Mouse (Mus musculus): ENCODE data around the gene Cngb1. TPM values are rescaled to one million over a fixed set of nuclear protein-coding genes. Genes with fewer than 3 reads are reported as not detected.

Cngb1 gene
- polyA plus RNA-seq (2014; fragmentation: Nextera tagmentation; extraction: Ambion mirVana): 0.47 and 0.59 TPM in 2 replicates

DNA sequence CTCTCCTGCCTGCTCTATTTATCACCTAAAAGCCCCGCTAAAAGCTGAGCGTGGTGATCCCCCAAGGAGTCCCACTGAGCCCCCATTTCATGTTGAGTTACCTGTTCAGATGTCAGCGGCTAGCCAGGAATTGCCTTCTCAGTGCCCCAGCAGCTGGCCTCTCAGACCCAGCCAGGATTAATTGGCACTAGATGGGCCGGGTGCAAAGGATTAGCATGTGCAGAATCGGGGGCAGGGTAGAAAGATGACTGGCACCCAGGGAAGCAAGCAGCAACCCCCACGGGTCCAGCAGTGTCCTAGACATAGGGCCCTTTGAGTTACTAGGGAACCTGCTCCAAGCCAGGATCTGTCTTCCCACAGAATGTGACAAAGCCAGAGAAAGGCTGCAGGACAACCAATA, at the start of gene Cngb1:
Cngb1 (minus strand) TSS at position 155 of the 400 bp plus-strand sequence.
- Histone ChIP-seq H3K9me3 (ENCODE audit: control insufficient read depth, low read length) (no peaks in the 10 kb centered on the region), H3K27me3 (ENCODE audit: control insufficient read depth, insufficient read depth, low read length) (no peaks in the 10 kb centered on the region), H3K4me1 (ENCODE audit: control insufficient read depth, insufficient read depth, low read length) (peaks cover 13% of the 10 kb centered on the region), H3K4me3 (replicated peaks; ENCODE audit: low read depth, low read length) (no peak within 1 kb of the TSS), H3K9ac (replicated peaks; ENCODE audit: low read length) (no peak within 1 kb of the TSS), H3K27ac (replicated peaks; ENCODE audit: low read depth, low read length) (no peak within 1 kb of the TSS), H3K4me2 (ENCODE audit: low read length) (no peak within 1 kb of the TSS), H3K36me3 (ENCODE audit: control insufficient read depth, insufficient read depth, low read length) (no peaks in the 10 kb centered on the region)
- WGBS: 48% methylated on average over 6 of the region's 6 CpGs
- ATAC-seq (ENCODE audit: low FRiP score, low TSS enrichment) (no peak), DNase-seq (no peak)

DNA sequence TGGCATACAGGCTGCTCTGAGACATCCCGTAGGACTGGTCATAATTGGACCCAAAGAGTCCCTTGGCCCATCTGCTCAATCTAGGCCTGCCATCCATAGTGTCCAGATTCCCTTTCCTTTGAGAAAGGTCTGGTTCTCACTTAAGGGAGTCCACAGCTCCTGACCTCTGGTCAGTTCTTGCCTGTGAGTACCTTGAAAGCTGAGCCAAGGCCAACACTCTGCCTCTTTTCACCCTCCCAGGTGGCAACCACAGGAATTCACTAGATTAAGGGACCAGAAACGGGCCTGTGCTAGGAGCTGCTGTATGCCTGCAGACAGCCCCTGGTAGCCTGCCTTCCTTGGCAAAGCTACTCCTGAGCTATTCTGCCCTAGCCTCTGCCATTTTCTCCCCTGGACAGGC, 48.2 kb upstream of the Cngb1 start:
- H3K27ac ChIP-seq (replicated peaks; ENCODE audit: low read depth, low read length): no peak overlapping the region

DNA sequence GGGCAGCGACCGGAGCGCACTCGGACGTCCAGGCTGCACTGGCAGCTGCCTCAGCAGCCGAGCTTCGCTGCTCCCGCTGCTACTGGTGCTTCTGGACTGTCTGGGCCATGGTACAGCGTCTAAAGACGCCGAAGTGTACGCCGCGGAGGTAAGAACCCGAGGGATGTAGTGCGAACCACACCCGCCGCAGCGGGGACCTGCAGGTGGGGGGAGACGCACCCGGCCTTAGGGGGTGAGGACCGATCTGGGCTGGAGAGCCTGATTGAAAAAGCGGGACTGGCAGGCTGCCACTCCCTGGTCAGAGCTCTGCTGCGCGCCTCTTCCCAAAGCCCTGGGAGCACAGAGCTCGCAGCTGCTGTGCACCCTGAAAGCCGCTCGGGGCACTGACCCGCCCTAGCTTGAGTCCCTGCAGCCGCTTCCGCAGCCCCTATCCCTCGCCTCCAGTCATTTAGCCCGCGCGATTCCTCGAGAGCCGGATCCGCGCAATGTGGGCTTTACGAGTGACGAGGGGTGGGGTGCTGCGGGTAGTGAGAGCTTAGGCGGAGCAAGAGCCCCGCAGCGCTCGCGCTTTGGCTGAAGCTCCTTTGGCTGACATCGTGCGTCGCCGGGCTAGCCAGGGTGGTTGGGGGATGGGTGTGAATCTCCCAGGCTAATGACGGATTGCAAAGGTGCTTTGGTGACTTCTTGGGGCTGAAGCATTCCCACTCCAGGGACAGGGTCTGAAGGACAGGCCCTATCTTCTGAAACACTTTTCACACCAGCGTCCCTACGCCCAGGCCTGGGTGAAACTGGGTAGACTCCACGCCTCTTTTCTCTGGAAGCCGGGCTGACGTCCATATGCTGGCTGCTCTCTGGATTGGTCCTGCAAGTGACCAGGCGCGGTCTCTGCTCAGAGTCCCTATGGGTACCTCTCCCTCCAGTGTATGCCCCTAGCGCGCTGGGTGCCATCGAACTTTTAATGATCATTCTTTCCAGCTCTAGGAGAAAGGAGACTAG, 46.8 kb upstream of the Cngb1 start:
- no peaks in the 10 kb centered on the region for H3K36me3 ChIP-seq (ENCODE audit: control insufficient read depth, insufficient read depth, low read length)
- H3K9me3 ChIP-seq (ENCODE audit: control insufficient read depth, low read length): no peaks in the 10 kb centered on the region
- ATAC-seq (ENCODE audit: low FRiP score, low TSS enrichment): peak; percentile 59

More for the DNA sequence above, 48.2 kb upstream of the Cngb1 start:
- WGBS: 97% methylated on average over 2 of the region's 2 CpGs
- Histone ChIP-seq H3K9me3 (ENCODE audit: control insufficient read depth, low read length) (no peaks in the 10 kb centered on the region), H3K36me3 (ENCODE audit: control insufficient read depth, insufficient read depth, low read length) (no peaks in the 10 kb centered on the region), H3K4me2 (ENCODE audit: low read length) (peak overlapping the region; percentile 90), H3K4me1 (ENCODE audit: control insufficient read depth, insufficient read depth, low read length) (peaks cover 30% of the 10 kb centered on the region), H3K9ac (replicated peaks; ENCODE audit: low read length) (no peak overlapping the region), H3K27me3 (ENCODE audit: control insufficient read depth, insufficient read depth, low read length) (no peaks in the 10 kb centered on the region), H3K4me3 (replicated peaks; ENCODE audit: low read depth, low read length) (no peak overlapping the region)
- ATAC-seq (ENCODE audit: low FRiP score, low TSS enrichment) (no peak), DNase-seq (no peak)

DNA sequence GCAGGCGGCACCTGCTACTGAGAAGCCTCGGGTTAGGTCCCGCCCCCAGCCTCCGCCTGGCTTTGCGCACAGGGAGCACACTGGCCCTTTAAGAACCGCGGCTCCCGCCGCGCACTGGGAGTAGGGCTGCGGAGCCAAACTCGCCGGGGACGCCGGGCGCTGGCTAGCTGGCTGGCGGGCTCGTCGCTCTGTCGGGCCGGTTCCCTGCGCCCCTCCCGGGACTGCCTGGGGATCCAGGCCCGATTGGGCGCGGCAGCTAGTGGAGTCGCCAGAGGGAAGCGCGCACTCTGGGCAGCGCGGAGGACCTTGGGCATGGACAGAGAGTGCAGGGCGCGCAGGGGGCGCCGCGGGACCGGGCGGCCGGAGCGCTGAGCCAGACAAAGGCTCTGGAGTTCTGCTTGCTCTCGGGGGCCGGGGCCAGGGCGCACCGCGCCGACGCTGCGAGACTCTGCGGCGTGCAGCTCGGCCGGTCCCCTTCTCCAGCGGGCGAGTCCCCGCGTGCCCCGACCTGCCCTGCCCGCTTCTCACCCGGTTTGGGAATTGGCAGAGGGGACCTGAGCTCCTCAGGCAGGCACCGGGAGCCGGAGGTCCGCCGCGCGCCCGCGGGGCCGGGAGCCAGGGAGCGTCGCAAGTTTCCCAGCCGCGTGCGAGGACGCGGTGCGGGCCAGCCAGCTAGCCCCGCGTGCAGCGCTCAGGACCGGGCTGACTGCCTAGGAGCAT, 45.9 kb upstream of the Cngb1 start, which contains the start of gene Mmp15:
Mmp15 (plus strand) TSS at position 118 of the 720 bp plus-strand sequence.
- H3K27ac ChIP-seq (replicated peaks; ENCODE audit: low read depth, low read length): peak within 1 kb of the TSS; percentile 89
- H3K9me3 ChIP-seq (ENCODE audit: control insufficient read depth, low read length): no peaks in the 10 kb centered on the region
- peak; percentile 69; the same call in 1 of the 2 replicates for ATAC-seq (ENCODE audit: low FRiP score, low TSS enrichment)
- peaks cover 24% of the 10 kb centered on the region for H3K4me1 ChIP-seq (ENCODE audit: control insufficient read depth, insufficient read depth, low read length)
- peak within 1 kb of the TSS; percentile 81 for H3K9ac ChIP-seq (replicated peaks; ENCODE audit: low read length)
- H3K4me2 ChIP-seq (ENCODE audit: low read length): peak within 1 kb of the TSS; percentile 90
- H3K4me3 ChIP-seq (replicated peaks; ENCODE audit: low read depth, low read length): peak within 1 kb of the TSS; percentile 83
- under 1% methylated on average over 79 of the region's 80 CpGs for WGBS
- DNase-seq: peak; percentile 89
- no peaks in the 10 kb centered on the region for H3K36me3 ChIP-seq (ENCODE audit: control insufficient read depth, insufficient read depth, low read length)
- no peaks in the 10 kb centered on the region for H3K27me3 ChIP-seq (ENCODE audit: control insufficient read depth, insufficient read depth, low read length)

More for the DNA sequence above, 46.8 kb upstream of the Cngb1 start:
- Histone ChIP-seq H3K27ac (replicated peaks; ENCODE audit: low read depth, low read length) (peak overlapping the region; percentile 89), H3K9ac (replicated peaks; ENCODE audit: low read length) (peak overlapping the region; percentile 81), H3K27me3 (ENCODE audit: control insufficient read depth, insufficient read depth, low read length) (no peaks in the 10 kb centered on the region), H3K4me2 (ENCODE audit: low read length) (peak overlapping the region; percentile 90), H3K4me1 (ENCODE audit: control insufficient read depth, insufficient read depth, low read length) (peaks cover 24% of the 10 kb centered on the region), H3K4me3 (replicated peaks; ENCODE audit: low read depth, low read length) (peak overlapping the region; percentile 83)
- 1% methylated on average over 62 of the region's 62 CpGs for WGBS
- DNase-seq: peak; percentile 81

DNA sequence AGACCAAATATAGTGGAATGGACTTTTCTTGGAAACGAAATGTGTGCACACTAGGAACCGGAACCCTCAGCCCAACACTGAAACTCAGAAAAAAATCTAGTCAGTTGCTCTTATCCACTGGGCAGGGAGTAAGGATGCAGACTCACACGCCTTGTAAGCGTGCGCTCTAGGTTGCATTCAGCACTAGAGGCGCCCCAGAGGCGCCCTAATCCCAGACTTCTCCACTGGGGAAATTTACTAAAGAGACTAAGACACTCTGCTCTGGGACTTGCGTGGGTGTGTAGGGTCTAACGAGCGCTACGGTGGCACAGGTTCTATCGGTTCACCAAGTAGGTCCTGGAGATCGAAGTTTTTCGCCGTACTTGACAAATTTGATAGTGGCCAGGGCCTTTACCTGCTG, 45.1 kb upstream of the Cngb1 start:
- H3K4me1 ChIP-seq (ENCODE audit: control insufficient read depth, insufficient read depth, low read length): peaks cover 24% of the 10 kb centered on the region
- H3K27ac ChIP-seq (replicated peaks; ENCODE audit: low read depth, low read length): 0 out of 2 replicates have a peak overlapping the region, but pooled peaks have one; percentile 89
- peak; percentile 82 for DNase-seq
- H3K4me2 ChIP-seq (ENCODE audit: low read length): peak overlapping the region; percentile 90
- 2% methylated on average over 15 of the region's 15 CpGs for WGBS
- peak overlapping the region; percentile 83 for H3K4me3 ChIP-seq (replicated peaks; ENCODE audit: low read depth, low read length)
- no peaks in the 10 kb centered on the region for H3K9me3 ChIP-seq (ENCODE audit: control insufficient read depth, low read length)
- no peak for ATAC-seq (ENCODE audit: low FRiP score, low TSS enrichment)
- no peaks in the 10 kb centered on the region for H3K36me3 ChIP-seq (ENCODE audit: control insufficient read depth, insufficient read depth, low read length)
- peak overlapping the region; percentile 81; the same call in 1 of the 2 replicates for H3K9ac ChIP-seq (replicated peaks; ENCODE audit: low read length)
- no peaks in the 10 kb centered on the region for H3K27me3 ChIP-seq (ENCODE audit: control insufficient read depth, insufficient read depth, low read length)

DNA sequence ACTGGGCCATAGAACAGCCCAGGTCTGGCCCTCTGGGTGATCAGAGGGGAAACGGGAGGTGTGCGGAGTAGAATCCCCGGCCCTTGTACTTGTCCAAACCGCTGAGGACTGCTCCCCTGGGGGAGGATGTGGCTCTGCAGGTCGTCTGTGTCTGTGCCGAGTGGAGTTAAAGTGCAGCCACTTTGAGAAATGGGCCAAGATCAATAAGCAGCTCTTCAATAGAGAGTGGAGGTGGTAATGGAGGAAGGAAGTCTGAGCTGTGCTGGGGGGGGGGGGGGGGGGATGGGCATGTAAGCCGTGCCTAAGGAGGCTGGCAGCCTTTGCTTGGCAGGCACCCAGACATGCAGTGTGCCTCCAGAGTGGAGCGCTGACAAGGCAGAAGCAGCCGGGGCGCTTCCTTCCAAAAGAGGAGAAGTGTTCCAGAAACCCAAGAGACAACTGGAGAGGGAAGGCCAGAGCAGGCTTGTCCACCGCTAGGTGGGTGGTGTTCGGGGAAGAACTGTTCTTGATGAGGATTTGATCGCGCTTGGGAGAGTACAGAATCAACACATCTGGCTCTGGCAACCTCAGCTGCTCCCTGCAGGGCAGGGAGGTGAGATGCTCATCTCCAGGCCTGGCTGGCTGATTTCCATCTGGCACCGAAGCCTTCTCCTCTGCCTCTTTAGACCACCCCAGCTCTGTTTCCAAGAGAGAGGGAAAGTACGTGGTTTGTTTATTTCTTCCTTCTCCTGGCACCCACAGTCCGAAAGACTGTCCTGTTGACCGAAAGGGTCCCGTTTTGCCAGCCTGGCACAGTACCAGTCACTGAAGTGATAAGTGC, 42.6 kb upstream of the Cngb1 start:
- ATAC-seq (ENCODE audit: low FRiP score, low TSS enrichment): no peak
- H3K36me3 ChIP-seq (ENCODE audit: control insufficient read depth, insufficient read depth, low read length): peaks cover 11% of the 10 kb centered on the region
- no peak overlapping the region for H3K4me2 ChIP-seq (ENCODE audit: low read length)

DNA sequence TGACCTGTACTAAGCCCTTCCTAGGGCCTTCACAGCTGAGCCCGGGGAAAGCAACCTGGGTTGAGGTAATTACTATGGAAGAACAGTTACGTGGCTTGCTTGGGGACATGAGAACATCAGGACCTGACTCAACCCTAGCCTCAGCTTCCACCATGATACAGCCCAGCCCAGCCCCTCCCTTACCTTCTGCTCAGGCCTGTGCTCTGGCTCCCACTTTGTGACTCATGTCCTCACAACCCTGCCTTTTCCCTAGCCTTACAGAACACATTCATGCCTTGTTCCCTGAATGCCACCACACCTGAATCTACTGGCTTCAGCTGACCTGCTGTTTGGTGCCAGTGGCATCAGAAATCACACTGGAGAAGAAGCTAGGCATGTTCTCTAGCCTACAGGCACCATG, 42.0 kb upstream of the Cngb1 start:
- Histone ChIP-seq H3K27me3 (ENCODE audit: control insufficient read depth, insufficient read depth, low read length) (no peaks in the 10 kb centered on the region), H3K9ac (replicated peaks; ENCODE audit: low read length) (no peak overlapping the region), H3K4me2 (ENCODE audit: low read length) (no peak overlapping the region), H3K9me3 (ENCODE audit: control insufficient read depth, low read length) (no peaks in the 10 kb centered on the region), H3K27ac (replicated peaks; ENCODE audit: low read depth, low read length) (no peak overlapping the region), H3K4me3 (replicated peaks; ENCODE audit: low read depth, low read length) (no peak overlapping the region), H3K36me3 (ENCODE audit: control insufficient read depth, insufficient read depth, low read length) (peaks cover 17% of the 10 kb centered on the region), H3K4me1 (ENCODE audit: control insufficient read depth, insufficient read depth, low read length) (peaks cover 9% of the 10 kb centered on the region)
- WGBS: 87% methylated on average over 2 of the region's 2 CpGs
- DNase-seq (no peak), ATAC-seq (ENCODE audit: low FRiP score, low TSS enrichment) (no peak)

More for the DNA sequence above, 42.6 kb upstream of the Cngb1 start:
- no peak overlapping the region for H3K9ac ChIP-seq (replicated peaks; ENCODE audit: low read length)
- no peaks in the 10 kb centered on the region for H3K9me3 ChIP-seq (ENCODE audit: control insufficient read depth, low read length)
- DNase-seq: peak; percentile 73
- WGBS: 58% methylated on average over 19 of the region's 19 CpGs
- H3K27ac ChIP-seq (replicated peaks; ENCODE audit: low read depth, low read length): no peak overlapping the region
- H3K4me1 ChIP-seq (ENCODE audit: control insufficient read depth, insufficient read depth, low read length): peaks cover 16% of the 10 kb centered on the region
- H3K4me3 ChIP-seq (replicated peaks; ENCODE audit: low read depth, low read length): no peak overlapping the region
- H3K27me3 ChIP-seq (ENCODE audit: control insufficient read depth, insufficient read depth, low read length): no peaks in the 10 kb centered on the region

Data from midbrain, embryonic 14.5 days (tissue).